Mouse (Mus musculus): ENCODE results near the gene Rbm19.

DNA sequence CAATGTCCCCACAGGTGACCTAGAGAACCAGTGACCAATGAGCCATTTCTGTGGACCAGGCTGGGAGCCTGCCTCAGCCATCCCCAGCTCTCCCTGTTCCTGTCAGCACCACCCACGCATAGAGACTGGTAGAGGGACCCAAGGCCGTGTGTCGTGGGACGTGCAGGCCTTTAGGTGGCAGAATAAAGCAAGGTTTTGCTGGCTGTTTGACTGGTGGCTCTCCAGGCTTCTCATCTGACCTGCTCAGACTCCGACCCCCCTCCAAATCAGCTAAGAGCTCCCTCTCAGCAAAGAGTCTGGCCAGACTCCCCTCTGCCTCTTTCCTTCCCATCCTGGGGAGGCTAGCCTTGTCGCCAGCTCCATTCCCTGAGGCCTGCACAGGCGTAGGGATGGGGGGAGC, 58.1 kb downstream of the Rbm19 start:
- no peak for TF ChIP-seq EP300 (IDR thresholded peaks at IDR 0.05; ENCODE audit: low read depth)
- peak; percentile 30; the same call in 1 of the 2 replicates for TF ChIP-seq CTCF (IDR thresholded peaks at IDR 0.05; ENCODE audit: low read depth)

Data from heart, postnatal 0 days (tissue).